Mouse (Mus musculus) hindbrain, postnatal 0 days (tissue): ENCODE measurements around the gene Gp1ba. TPM values are rescaled to one million over a fixed set of nuclear protein-coding genes. Genes with fewer than 3 reads are reported as not detected.

Experiments
- ATAC-seq: fragments of 200-750 bp; cut with Nextera tagmentation; 2 replicates; pipeline ENCODE4 v1.8.0; 2017; ENCODE audit warnings: mild to moderate bottlenecking, moderate TSS enrichment, moderate library complexity
- DNase-seq: peaks from one replicate; pipeline ENCODE4 v3.0.0-alpha.2; 2015; ENCODE audit warnings: low spot score
- H3K27ac ChIP-seq: fragments of 300-500 bp; sonication (generic); 2 replicates; pipeline ENCODE4 v1.5.1; 2014; ENCODE audit warnings: mild to moderate bottlenecking
- H3K27me3 ChIP-seq: fragments of 300-500 bp; sonication (generic); 2 replicates; pipeline ENCODE4 v1.6.1; 2014; ENCODE audit warnings: low read length, mixed read lengths; ENCODE audit not compliant: insufficient read depth
- H3K36me3 ChIP-seq: fragments of 300-500 bp; sonication (generic); 2 replicates; pipeline ENCODE4 v1.6.1; 2014; ENCODE audit warnings: low read length, mixed read lengths; ENCODE audit not compliant: insufficient read depth
- H3K4me1 ChIP-seq: fragments of 300-500 bp; sonication (generic); 2 replicates; pipeline ENCODE4 v1.6.1; 2014; ENCODE audit warnings: antibody characterized with exemption, low read length, mixed read lengths; ENCODE audit not compliant: insufficient read depth
- H3K4me2 ChIP-seq: fragments of 300-500 bp; sonication (generic); 2 replicates; pipeline ENCODE4 v1.6.1; 2014; ENCODE audit warnings: low read depth, mild to moderate bottlenecking, low read length, moderate library complexity, mixed read lengths
- H3K4me3 ChIP-seq: fragments of 300-500 bp; sonication (generic); 2 replicates; pipeline ENCODE4 v1.5.1; 2014; ENCODE audit warnings: low read length
- H3K9ac ChIP-seq: fragments of 300-500 bp; sonication (generic); replicated peaks from 2 replicates; pipeline ENCODE4 v1.6.1; 2014; ENCODE audit warnings: mild to moderate bottlenecking, low read length, moderate library complexity, mixed read lengths
- H3K9me3 ChIP-seq: fragments of 300-500 bp; sonication (generic); 2 replicates; pipeline ENCODE4 v1.6.1; 2016; ENCODE audit warnings: low read length, mixed read lengths
- CTCF ChIP-seq: IDR thresholded peaks from 2 replicates; pipeline ENCODE4 v1.5.1; 2016; ENCODE audit warnings: antibody characterized with exemption, control low read depth, low read depth
- WGBS: fragments of 180-500 bp; shearing (Covaris S2); extraction: QIAGEN DNeasy Blood & Tissue Kit; methylation state at CpG from one replicate; pipeline ENCODE4 v1.1.7; 2014; 5-methylcytosine and 5-hydroxymethylcytosine counted together
- polyA plus RNA-seq: library from polyadenylated mRNA; unstranded; fragments of >200 nt; fragmentation: Nextera tagmentation; extraction: Ambion mirVana; gene quantifications from 2 replicates; pipeline ENCODE4 v1.2.1, GENCODE M21; 2015
- total RNA-seq: library from RNA; depleted of rRNA; stranded (reverse); fragments of >200 nt; gene quantifications from 2 replicates; pipeline ENCODE4 v1.2.3, GENCODE M21; 2014

Gp1ba gene
- total and polyA plus RNA-seq, 2 experiments from 2014 or later = 0.24 TPM; not detected in 1

DNA sequence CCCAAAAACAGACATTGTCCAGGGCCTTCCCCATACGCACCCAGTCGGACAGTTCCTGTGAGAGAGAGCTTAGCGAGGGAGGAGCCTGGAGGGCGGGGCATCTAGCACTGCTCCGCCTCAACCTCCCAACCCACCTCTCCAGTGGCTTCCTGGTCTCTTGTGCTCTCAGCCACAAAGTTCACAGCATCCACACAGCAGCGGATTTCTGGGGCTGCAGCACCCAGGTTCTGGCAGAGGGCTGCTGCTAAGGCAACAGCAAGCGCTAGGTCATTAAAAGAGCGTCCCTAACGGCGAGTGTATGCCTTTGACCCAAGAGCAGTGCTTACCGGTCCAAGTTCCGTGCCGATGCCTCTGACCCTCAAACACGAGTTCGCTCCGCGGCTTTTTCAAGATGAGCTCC, 23.8 kb upstream of the Gp1ba start:
- H3K9me3 ChIP-seq = no peaks in the 10 kb centered on the region
- peaks cover 27% of the 10 kb centered on the region for H3K36me3 ChIP-seq
- no peaks in the 10 kb centered on the region for H3K27me3 ChIP-seq
- TF ChIP-seq CTCF = peak; percentile 42
- peak overlapping the region; percentile 20 for H3K4me3 ChIP-seq
- DNase-seq = peak; percentile 42
- H3K4me2 ChIP-seq = peak overlapping the region; percentile 54
- 5% methylated on average over 17 of the region's 17 CpGs for WGBS
- H3K4me1 ChIP-seq = peaks cover 6% of the 10 kb centered on the region
- peak; percentile 46; the same call in 1 of the 2 replicates for ATAC-seq
- no peak overlapping the region for H3K27ac ChIP-seq
- H3K9ac ChIP-seq = peak overlapping the region; percentile 35

DNA sequence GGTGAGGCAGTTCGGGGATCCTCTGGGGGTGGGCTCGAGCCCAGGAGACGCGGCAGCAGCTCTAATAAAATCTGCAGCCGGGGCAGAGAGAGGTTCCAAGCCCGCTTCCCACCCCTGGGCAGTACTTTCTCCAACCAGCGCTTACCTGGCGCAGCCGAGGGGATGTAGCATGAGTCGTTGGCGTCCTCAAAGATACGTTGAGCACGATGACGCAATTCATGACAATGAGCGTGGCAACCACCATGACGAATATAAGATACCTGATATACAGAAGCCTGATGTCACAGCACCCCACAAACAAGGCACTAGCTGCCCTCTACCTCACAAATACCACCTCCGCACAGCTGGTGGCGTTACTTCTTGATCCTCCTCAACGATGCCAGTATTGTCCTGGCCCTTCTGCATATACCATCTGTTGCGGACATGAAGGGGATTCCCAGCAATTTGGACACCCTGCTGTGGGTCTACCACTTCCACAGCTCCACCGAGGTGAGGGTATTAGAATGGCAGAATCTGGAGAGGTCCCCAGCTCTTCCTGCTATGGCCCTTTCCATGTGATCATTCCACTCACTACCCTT, 23.3 kb upstream of the Gp1ba start, which contains the start of gene 4930544D05Rik:
TSS of gene 4930544D05Rik (plus strand) at position 333 of the 578 bp plus-strand sequence.
- TF ChIP-seq CTCF = no peak
- H3K27ac ChIP-seq = no peak within 1 kb of the TSS
- H3K4me3 ChIP-seq = peak within 1 kb of the TSS; percentile 20
- no peaks in the 10 kb centered on the region for H3K9me3 ChIP-seq
- peak within 1 kb of the TSS; percentile 54 for H3K4me2 ChIP-seq
- H3K27me3 ChIP-seq = no peaks in the 10 kb centered on the region
- H3K36me3 ChIP-seq = peaks cover 24% of the 10 kb centered on the region
- peak; percentile 10 for DNase-seq
- WGBS = 20% methylated on average over 21 of the region's 21 CpGs
- peak within 1 kb of the TSS; percentile 35 for H3K9ac ChIP-seq
- peaks cover 6% of the 10 kb centered on the region for H3K4me1 ChIP-seq
- 0 out of 2 replicates have a peak, but pooled peaks have one; percentile 27 for ATAC-seq

DNA sequence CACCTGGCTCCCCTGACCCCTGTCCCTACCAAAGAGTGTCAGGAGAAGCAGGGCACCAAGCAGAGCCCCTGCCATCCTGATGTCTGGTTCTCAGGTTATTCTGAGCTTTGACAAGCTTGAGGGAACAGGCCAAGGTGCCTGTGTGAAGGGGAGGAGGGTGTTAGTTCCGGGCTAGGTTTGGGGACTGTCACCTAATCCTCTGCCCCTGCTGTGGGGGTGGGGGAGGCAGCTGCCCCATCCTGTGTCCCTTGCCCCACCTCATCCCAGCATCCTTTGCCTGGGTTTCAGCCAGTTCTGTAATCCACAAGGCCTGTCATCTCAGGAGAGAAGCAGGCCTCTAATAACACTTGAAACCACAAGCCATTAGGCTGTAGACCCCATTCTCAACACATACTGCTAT, 19.8 kb upstream of the Gp1ba start, which contains the start of gene Chrne:
TSS of gene Chrne (minus strand) at position 116 of the 400 bp plus-strand sequence.
- no peak for TF ChIP-seq CTCF
- no peaks in the 10 kb centered on the region for H3K27me3 ChIP-seq
- peaks cover 6% of the 10 kb centered on the region for H3K4me1 ChIP-seq
- 80% methylated on average over 1 of the region's 1 CpGs for WGBS
- H3K4me3 ChIP-seq = no peak within 1 kb of the TSS
- ATAC-seq (no peak), DNase-seq (no peak)
- no peaks in the 10 kb centered on the region for H3K9me3 ChIP-seq
- no peak within 1 kb of the TSS for H3K27ac ChIP-seq
- H3K9ac ChIP-seq = no peak within 1 kb of the TSS
- no peaks in the 10 kb centered on the region; the same call in 1 of the 2 replicates for H3K36me3 ChIP-seq
- H3K4me2 ChIP-seq = no peak within 1 kb of the TSS

DNA sequence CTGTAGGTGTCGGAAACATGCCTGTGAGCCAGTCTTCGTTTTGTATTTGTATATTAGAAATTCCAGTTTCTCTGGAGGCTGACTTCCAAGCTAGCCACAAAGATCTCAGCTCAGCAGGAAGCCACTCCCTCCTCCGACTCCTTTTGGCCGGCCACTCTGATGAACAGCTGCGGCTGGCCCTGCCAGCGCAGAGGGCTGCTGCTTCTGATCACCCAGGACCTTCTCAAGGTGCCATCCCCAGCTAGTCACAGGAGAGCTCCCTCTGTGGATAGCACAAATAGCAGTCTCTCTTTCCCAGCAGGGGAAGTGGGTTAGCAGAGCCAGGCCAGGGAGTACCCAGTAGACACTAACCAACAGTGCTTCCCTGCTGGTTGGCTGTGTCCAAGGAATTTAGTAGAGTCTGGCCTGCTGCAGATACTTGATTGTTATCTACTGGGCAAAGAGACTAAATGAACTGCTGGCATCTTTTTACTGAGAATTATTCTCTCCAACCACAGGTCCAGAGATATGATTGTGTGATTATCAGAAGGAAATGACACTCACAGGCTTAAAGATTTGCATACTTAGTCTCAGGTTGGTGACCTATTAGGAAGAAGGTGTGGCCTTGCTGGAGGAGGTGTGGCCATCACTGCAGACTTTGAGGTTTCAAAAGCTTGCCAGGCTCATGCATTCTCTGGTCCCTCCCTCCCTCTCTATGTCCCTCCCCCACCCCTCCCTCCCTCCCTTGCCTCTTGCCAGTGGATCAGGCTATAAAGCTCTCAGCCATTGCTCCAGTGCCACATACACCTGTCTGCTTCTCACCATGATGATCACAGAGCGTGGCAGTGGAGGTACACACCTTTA, 16.7 kb upstream of the Gp1ba start:
- no peak for TF ChIP-seq CTCF
- H3K27me3 ChIP-seq = no peaks in the 10 kb centered on the region
- no peaks in the 10 kb centered on the region for H3K9me3 ChIP-seq
- no peaks in the 10 kb centered on the region for H3K4me1 ChIP-seq
- H3K27ac ChIP-seq = no peak overlapping the region
- 34% methylated on average over 7 of the region's 7 CpGs for WGBS
- no peaks in the 10 kb centered on the region for H3K36me3 ChIP-seq
- H3K9ac ChIP-seq = no peak overlapping the region
- ATAC-seq (no peak), DNase-seq (no peak)
- H3K4me3 ChIP-seq = no peak overlapping the region
- H3K4me2 ChIP-seq = no peak overlapping the region

DNA sequence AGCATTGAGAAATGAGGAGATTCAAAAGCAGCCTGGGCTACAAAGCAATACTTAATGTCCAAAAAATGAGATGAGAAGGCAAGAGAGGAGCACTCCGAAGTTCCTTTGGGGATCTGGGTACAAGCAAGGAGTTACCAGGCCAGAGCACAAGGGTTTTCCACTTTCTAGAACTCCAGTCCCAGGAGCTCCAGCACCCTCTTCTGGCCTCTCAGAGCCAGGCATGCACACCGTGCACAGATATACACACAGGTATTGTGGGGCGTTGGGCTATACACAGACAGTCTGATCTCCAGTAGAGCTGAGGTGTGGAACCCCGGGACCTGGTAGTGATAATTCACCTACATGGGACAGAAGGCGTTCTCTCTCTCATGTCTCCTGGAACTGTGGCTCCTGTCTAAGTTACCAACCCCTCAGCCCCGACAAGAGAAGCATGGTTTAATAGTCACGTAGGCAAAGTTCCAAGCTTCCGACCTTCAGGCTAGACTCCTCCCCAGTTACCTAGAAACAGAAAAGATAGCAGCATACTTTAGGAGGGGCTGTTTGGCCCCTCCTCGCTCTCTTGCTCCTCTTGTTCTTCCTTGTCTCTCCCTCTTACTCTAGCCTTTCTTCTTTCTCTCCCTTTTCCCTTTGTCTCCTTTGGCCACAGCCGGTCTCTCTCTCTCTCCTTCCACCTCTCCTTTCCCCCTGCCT, 15.7 kb upstream of the Gp1ba start:
- ATAC-seq (no peak), DNase-seq (no peak)
- H3K9me3 ChIP-seq = no peaks in the 10 kb centered on the region
- H3K9ac ChIP-seq = no peak overlapping the region
- no peak overlapping the region for H3K4me2 ChIP-seq
- no peak overlapping the region for H3K27ac ChIP-seq
- no peak overlapping the region for H3K4me3 ChIP-seq
- H3K27me3 ChIP-seq = no peaks in the 10 kb centered on the region
- H3K36me3 ChIP-seq = no peaks in the 10 kb centered on the region
- WGBS = 79% methylated on average over 10 of the region's 10 CpGs
- no peaks in the 10 kb centered on the region for H3K4me1 ChIP-seq
- peak; percentile 35 for TF ChIP-seq CTCF

DNA sequence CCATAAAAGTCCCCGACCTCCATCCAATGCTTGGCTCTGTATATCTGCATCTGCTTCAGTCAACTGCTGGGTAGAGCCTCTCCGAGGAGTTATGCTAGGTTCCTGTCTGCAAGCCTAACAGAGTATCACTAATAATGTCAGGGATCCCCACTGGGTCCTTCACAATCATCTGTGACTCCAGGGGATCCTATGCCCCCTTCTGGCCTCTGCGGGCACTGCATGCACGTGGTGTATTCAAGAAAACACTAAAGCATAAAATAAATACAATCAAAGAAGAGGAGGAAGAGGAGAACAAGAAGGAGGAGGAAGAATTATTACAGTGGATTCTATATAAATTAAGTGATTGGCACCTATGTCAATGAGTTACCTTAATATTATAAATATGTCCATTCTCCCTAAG, 13.4 kb upstream of the Gp1ba start:
- no peaks in the 10 kb centered on the region for H3K36me3 ChIP-seq
- no peak overlapping the region for H3K4me3 ChIP-seq
- TF ChIP-seq CTCF = peak; percentile 73
- DNase-seq (peak; percentile 60), ATAC-seq (no peak)
- no peak overlapping the region for H3K27ac ChIP-seq
- H3K9me3 ChIP-seq = no peaks in the 10 kb centered on the region
- no peaks in the 10 kb centered on the region for H3K27me3 ChIP-seq
- H3K9ac ChIP-seq = no peak overlapping the region
- H3K4me2 ChIP-seq = no peak overlapping the region
- 38% methylated on average over 4 of the region's 4 CpGs for WGBS
- no peaks in the 10 kb centered on the region for H3K4me1 ChIP-seq
